Mouse (Mus musculus) monocyte, adult 2 months (primary cell): Measurements from ENCODE around the gene Armc8.

Experiments used
- DNase-seq, 2 experiments: peaks; one replicate each; pipeline ENCODE4 v3.0.0; 2022; ENCODE audit warnings: low spot score in 2 of 2, low read depth in 1 of 2

The Armc8 gene

GRCm38 (mm10) chr9:99505875-99506274 lies 62.8 kb downstream of the Armc8 start:
- DNase-seq, result no peak

GRCm38 (mm10) chr9:99499336-99499735 lies 69.4 kb downstream of the Armc8 start:
- no peak for DNase-seq

GRCm38 (mm10) chr9:99492634-99493200 lies 76.0 kb downstream of the Armc8 start:
- no peak for DNase-seq

GRCm38 (mm10) chr9:99491050-99491449 lies 77.6 kb downstream of the Armc8 start:
- DNase-seq, result no peak

- no peak for DNase-seq
Observed at GRCm38 (mm10) chr9:99487841-99488240, 80.9 kb downstream of the Armc8 start.

GRCm38 (mm10) chr9:99487126-99487695 lies 81.5 kb downstream of the Armc8 start:
- no peak for DNase-seq

- no peak for DNase-seq
Observed at GRCm38 (mm10) chr9:99485144-99485543, 83.6 kb downstream of the Armc8 start.

- no peak for DNase-seq
Observed at GRCm38 (mm10) chr9:99484632-99485031, 84.1 kb downstream of the Armc8 start.

- no peak for DNase-seq
Observed at GRCm38 (mm10) chr9:99483191-99483590, 85.5 kb downstream of the Armc8 start.

GRCm38 (mm10) chr9:99480764-99481163 lies 87.9 kb downstream of the Armc8 start:
- DNase-seq, result no peak

GRCm38 (mm10) chr9:99479181-99479711 lies 89.5 kb downstream of the Armc8 start:
- DNase-seq, result no peak

- DNase-seq, result no peak
Observed at GRCm38 (mm10) chr9:99471334-99471733, 97.4 kb downstream of the Armc8 start.

GRCm38 (mm10) chr9:99470347-99471092 lies 98.2 kb downstream of the Armc8 start:
- DNase-seq, result no peak

GRCm38 (mm10) chr9:99469681-99470273 lies 98.9 kb downstream of the Armc8 start:
- no peak for DNase-seq

GRCm38 (mm10) chr9:99468572-99468971 lies 100.1 kb downstream of the Armc8 start:
- DNase-seq, result no peak

GRCm38 (mm10) chr9:99464876-99465275 lies 103.8 kb downstream of the Armc8 start:
- DNase-seq, result no peak

GRCm38 (mm10) chr9:99459730-99460129 lies 109.0 kb downstream of the Armc8 start:
- no peak for DNase-seq

GRCm38 (mm10) chr9:99458529-99459208 lies 110.0 kb downstream of the Armc8 start:
- DNase-seq, result peak in 1 of 2 experiments; percentile 32

GRCm38 (mm10) chr9:99454211-99454610 lies 114.5 kb downstream of the Armc8 start:
- DNase-seq, result no peak

- DNase-seq, result no peak
Observed at GRCm38 (mm10) chr9:99451161-99451560, 117.5 kb downstream of the Armc8 start, which contains the start of gene Nme9. Nme9 (plus strand) TSS chr9:99451475.
